Mouse (Mus musculus) activated CD4-positive, CD25-positive, alpha-beta regulatory T cell, adult 4 months (primary cell): ENCODE data around the gene Shf. TPM values are rescaled to one million over a fixed set of nuclear protein-coding genes. Genes with fewer than 3 reads are reported as not detected.
A peak's percentile ranks its signal among the peaks of the same experiment; 100 is the strongest.
"Not testable (repeated sequence)": the region's sequence is repeated elsewhere in the genome, so short reads cannot be mapped to it uniquely, and the experiment has no call there.

Source experiments
- ATAC-seq: one replicate; pipeline ENCODE4 v1.8.0; 2017
- polyA plus RNA-seq, 2 experiments: library from polyadenylated mRNA; unstranded; fragments of 100-300 nt; shearing (Covaris generic); gene quantifications; one replicate each; pipeline ENCODE4 v1.2.1; 2017

Gene Shf
- polyA plus RNA-seq, 2 experiments from 2014 or later, result 0.33 TPM; not detected in 1

DNA sequence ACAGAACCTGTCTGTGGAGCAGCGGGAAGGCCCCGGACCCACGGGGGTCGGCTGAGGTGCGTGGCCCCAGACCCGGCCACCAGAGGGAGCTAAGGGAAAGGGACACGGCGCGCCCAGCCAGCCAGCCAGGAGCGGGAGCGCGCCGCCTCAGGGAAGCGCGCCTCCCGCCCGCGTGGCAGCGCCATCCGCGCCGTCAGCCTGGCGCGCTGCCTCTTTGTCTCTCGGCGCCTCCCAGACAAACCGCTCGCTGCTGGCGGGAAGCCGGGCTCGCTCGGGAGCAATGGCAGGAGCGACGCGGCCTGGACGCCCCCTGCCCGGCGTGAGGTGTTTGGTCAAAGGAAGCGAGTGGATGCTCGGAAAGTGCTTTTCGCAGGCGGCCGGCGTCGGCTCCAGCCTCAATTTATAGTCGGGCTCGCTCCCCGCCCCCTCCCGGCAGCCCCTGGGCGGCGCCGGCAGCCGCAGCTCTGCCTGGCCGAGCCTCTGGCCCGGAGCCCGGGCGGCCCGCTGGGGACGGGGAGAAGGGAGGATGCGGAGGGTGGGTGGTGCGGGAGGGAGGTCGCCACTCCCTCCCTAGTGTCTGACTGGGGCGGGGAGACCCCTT lies 20.3 kb downstream of the Shf start:
- peak; percentile 87 for ATAC-seq

DNA sequence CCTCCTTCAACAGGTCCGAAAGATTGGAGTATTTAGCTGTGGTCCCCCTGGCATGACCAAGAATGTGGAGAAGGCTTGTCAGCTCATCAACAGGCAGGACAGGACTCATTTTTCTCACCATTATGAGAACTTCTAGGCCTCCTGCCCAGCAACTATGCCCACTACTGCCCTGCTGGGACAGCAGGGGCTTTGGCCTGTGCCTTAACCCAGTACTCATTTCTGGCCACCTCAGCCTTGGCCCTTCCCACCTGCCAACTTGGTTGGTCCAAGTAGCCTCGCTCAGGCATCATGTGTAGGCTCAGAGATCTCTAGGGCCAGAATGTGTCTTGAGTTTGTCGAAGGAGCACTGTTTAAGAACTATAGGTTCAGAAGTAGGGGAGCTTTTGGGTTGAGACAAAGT lies 21.7 kb downstream of the Shf start:
- ATAC-seq, result no peak

DNA sequence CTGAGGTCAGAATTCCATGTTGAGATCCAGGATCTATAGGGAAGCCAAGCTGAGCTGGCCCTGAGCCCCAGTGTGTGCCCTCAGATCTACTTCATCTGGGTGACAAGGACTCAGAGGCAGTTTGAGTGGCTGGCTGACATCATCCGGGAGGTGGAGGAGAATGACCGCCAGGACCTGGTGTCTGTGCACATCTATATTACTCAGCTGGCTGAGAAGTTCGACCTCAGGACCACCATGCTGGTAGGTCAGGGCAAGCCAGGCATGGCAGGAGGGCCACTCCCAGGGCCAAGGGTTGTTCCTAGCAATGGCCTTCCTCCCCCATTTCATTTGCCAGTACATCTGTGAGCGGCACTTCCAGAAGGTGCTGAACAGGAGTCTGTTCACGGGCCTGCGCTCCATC lies 22.8 kb downstream of the Shf start:
- not testable (repeated sequence) for ATAC-seq

DNA sequence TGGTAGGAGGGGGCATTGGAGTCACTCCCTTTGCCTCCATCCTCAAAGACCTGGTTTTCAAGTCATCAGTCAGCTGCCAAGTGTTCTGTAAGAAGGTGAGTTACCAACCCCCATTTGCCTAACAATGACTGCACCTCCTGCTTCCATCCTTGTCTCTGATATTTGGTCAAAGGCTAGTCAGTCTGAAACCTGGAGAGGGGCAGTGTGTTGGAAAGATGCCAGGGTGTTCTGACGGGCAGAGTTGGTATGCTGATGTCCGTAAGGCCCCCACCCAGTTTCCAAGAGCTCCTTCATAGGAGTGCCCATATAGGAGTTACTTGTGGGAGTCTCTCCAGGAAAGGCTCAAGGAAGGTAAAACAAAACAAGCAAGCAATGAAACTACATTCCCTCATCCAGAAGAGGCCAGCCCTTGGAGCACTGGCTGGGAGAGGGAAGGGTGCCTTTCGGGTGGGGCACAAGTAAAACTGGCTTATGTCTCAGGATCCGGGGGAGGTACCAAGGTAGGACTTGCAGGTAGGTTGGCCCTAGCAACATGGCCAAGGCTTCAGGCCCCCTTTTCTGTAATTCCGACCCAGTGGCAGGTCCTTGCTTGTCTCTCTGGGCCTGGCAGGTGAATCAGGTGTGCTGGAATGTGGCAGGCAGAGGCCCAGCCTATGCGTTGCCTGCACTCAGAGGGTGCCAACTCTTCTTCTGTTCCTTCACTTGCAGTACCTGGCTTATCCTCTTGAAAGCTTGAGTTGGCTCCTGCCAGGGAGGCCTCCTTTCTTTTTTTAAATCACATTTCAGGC lies 23.7 kb downstream of the Shf start:
- ATAC-seq, result no peak

DNA sequence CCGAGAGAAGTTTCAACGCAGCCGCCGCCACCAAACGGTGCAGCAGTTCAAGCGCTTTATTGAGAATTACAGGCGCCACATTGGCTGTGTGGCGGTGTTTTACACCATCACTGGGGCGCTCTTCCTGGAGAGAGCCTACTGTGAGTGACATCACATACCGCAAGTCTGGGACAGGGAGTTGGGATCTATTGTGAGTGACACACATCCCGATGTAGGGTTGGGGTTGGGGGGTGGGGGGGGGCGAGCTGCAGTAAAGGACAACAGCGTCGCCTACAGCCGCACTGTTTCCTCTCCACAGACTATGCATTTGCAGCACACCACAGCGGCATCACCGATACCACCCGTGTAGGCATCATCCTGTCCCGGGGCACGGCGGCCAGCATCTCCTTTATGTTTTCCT lies 31.7 kb downstream of the Shf start:
- ATAC-seq, result no peak

DNA sequence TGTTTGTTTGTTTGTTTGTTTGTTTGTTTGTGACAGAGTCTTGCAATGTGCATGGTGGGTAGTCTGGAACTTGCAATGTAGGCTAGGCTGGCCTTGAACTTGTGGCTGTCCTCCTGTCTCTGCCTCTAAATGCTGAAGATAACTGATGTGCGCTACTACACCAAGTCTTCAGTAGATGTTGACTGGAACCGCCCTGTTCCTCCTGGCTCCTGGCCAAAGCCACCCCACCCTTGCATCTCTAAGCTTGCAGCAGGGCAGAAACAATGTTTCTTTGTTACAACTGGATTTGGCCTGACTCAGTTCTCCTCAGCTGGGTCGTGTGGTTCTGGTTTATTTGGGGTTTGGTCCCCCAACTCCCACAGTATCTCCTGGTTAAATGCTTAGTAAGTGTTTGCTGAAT lies 34.8 kb downstream of the Shf start:
- ATAC-seq, result no peak

DNA sequence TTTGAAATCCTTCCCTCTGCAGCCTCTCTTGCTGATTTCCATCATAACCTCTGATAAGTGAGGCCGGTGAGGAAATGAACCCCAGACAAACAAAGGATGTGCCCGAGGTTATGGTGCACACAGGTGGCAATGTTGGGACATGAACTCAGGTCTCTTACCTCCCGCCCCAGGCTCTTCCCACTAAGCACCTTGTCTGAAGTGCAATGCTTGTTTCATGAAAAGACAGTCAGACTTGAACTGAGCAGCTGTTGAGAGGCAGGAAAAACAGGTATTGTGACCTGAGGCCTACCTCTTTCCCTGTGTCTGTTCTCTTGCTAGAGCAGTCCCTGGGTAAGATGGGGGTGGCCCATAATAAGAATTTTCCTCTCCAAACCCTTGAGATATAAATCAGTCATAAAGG lies 36.7 kb downstream of the Shf start:
- no peak for ATAC-seq

DNA sequence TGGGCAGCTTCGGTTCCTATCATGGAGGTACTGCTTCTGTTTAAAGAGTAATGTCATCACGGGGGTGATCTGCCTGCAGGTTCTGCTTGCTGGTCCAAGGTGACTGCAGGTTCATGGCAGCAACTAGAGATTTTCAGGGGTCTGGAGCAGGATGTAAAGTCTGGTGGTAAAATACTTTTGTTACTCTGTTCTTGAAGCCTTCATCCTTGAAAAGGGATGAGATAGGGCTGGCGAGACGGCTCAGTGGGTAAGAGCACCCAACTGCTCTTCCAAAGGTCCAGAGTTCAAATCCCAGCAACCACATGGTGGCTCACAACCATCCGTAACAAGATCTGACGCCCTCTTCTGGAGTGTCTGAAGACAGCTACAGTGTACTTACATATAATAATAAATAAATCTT lies 38.6 kb downstream of the Shf start:
- not testable (repeated sequence) for ATAC-seq

DNA sequence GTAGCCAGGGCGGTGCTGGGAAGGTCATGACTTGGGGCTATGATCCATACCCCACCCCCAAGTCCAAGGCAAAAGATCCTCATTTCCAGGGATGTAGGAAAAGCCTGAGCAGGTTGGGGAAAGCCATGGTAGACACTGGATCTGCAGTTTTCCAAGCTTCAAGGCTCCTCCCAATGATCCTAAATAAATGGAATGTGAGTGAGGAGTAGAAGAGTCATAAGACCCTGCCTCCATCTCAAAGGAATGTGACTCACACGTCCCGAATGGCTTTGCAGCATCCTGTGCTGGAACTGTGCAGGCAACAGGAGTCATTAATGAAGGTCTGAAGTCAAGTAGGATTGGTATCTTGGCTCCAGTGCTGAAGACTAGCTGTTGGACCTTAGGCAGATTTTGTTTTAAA lies 41.0 kb downstream of the Shf start:
- no peak for ATAC-seq

DNA sequence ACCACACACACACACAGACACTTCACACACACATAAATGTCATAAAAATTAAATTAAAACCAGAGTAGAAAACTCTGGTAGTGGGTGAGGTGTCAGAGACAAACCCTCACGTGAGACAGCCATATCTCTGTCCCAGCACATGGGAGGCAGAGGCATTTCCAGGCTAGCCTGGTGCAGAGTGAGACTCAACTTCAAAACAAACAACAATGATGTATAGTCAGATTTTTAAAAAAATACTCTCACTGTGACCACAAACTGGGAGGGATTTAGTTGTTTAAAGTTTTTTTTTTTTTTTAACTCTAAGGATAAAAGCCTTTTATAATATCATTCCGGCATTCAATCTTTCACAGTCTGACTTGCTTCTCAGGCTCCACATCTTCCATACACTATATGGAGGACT lies 43.6 kb downstream of the Shf start:
- ATAC-seq, result no peak

DNA sequence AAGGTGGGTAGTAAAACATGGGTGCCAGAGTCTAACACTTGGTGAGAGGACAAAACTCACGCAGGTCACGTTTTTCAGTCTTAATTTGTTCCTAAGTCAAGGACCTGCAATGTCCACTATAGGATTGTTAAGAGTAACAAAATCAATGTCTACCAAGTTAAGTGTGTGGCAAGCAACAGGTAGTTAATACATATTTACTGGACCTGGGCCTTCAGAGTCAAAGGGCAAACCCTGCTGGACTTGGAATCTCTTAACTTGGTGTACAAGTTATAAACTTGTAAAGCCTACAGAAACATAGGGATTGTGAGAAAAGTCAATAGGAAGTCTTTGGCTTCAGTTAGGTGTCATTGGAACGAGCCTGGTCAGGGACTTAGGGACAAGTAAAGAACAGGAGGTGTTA lies 44.4 kb downstream of the Shf start:
- ATAC-seq, result no peak

DNA sequence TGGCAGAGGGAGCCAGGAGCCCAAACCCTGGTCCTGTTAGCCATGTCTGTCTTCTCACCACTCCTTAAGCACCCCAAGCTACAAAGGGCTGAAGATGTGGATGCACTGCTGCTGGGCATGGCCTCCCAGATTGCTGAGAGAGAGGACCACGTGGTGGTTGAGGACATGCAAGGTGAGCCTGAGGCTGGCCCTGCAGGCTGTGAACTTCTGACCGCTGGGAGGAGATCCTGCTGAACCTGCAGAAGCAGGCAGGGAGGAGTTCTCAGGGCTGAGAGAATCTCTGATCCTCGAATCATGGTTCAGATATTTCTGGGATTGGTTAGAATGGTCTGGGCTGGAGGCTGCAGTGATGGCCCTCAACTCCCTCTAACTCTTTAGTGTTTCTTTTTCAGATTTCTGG lies 45.0 kb downstream of the Shf start:
- ATAC-seq, result no peak

DNA sequence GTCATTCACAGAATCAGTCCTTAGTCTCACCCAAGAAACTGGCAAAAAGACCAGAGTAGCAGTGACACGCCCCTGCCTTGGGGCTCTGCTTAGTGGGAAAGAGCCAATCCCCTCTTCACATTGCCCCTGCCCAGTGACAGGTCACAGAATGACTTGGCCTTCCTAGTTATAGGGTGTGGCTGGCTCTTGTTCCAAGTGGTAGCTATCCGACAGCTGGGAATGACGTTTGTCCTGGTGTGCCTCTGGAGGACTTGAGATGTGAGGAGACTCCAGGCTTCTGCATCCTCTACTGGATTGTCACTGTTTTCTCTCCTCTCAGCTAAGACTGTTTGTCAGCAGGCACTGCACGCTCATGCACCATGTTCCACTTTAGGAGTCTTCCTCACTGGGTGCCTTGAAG lies 51.6 kb downstream of the Shf start:
- ATAC-seq, result no peak

DNA sequence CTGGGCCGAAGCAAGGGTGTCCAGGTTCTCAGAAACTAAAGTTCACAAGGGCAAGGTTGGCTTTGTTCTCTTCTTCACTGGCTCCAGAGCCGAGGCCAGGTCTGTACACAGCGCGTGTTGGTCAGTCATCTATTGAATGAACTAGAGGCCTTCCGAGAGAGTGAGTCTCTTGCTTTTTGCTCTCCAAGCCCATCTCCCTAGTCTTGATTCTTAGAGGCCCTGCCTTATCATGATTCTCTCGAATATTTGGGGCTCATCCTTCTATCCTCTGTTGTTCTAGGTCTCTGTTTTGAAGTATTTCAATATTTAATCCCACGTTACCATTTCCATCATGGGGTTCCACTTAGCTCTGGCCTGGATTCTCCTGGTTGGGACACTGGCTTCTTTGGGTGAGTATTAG lies 53.6 kb downstream of the Shf start, which contains the start of gene Duox1:
Gene Duox1, plus strand, starts transcription at position 301 of the 400 bp plus-strand sequence.
- ATAC-seq, result no peak

DNA sequence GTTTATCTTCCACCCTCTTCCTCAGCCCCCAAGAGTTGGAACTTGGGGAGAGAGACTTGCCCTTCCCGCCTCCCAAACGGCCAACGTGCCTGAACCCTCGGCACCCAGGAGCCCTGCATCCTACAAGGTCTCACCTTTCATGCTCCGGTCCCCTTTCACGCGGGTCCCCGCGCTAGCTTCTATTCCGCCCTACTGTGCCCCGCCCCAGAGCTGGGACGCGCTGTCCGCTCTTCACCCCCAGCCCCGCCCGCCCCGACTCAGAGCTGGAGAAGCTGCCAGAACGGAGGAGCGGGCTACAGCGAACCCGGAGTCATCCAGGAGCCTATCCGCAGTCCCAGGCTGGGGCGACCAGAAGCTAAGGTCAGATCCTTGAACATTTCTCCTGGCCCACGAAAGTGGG lies 55.4 kb downstream of the Shf start, which contains the start of gene Duoxa1:
Gene Duoxa1, minus strand, starts transcription at position 195 of the 400 bp plus-strand sequence.
- no peak for ATAC-seq

DNA sequence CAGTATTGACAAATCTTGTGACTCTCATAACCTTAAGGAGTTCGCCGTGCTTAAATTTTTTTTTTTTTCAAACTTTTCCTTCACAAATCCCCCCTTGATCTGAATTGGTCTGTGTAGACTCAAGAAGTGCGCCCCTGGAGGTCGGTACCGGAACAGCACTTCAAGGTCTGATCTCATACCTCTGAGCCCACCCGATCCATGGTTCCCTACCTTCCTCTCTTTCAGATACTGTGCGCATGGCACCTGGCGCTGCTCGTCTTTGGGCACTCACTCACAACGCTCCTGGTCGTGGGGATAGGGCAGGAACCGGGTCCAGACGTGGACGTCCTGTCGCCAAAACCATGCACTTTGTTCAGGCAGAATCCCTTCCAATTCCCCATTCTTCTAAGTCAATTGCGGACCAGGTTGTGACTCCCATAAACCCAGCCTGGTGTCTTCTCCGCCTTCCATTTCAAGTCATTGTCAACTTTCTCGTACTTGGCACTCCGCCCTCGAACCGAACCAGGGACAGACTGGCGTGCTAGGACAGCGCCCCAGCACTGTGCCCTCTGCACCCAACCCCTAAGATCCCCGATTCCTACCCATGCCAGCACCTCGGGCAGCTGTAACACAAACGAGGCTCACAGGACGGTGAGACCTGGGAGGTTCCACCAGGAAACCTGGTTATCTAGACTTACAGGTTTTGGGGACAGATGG lies 56.1 kb downstream of the Shf start:
- ATAC-seq, result peak; percentile 49

DNA sequence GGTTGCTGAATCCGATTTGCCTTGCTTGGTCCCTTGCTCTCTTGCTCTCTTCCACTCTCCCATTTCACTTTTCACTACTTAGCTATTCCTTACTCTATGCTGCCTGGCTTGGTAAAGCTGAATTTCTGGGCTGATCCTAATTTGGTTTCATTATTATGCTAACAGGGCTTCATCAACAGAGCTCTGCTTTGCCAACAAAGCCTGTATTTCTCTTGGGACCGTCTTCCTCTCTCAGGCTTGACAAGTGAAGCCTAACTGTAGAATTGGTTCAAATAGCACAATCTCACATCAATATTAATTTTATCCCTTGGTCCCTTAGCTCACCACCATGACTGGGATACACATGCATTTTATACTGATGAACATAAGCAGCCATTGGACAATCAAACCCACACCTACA lies 57.4 kb downstream of the Shf start:
- no peak for ATAC-seq

DNA sequence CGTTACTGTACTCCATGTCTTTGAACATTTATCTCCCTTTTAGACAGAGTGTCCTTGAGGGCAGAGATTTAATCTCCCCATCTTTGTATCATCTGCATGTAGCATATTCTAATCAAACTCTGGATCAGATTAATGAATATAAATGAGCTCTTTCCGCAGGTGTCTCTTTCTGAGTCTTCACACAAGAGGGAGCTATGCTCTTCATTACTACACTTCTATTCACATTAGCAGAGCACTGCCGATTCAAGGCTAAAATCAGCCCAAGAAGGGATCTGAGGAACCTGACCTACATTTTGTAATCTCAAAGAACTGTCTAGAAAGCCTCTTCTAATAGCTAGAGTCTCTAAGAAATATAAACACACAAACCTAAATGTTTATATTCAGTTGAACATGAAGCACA lies 59.3 kb downstream of the Shf start:
- ATAC-seq, result no peak

DNA sequence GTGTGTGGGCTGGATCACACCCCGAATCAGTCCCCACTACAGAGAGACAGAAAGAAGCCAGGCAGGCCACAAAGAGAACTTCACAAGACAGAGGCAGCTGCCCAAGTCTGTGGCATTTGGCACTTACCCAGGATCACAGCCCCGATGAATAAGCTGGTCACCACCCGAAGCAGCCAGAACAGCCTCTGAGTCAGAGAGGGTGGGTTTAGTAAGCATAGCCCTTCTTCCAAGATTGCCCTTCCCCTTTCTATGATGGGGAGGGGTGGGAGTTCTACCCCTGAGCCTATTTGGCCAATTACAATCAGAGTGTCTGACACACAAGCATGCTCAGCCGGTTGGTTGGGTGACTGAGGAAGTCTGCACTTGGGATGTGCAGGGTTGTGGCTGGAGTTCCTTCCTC lies 62.8 kb downstream of the Shf start:
- no peak for ATAC-seq

DNA sequence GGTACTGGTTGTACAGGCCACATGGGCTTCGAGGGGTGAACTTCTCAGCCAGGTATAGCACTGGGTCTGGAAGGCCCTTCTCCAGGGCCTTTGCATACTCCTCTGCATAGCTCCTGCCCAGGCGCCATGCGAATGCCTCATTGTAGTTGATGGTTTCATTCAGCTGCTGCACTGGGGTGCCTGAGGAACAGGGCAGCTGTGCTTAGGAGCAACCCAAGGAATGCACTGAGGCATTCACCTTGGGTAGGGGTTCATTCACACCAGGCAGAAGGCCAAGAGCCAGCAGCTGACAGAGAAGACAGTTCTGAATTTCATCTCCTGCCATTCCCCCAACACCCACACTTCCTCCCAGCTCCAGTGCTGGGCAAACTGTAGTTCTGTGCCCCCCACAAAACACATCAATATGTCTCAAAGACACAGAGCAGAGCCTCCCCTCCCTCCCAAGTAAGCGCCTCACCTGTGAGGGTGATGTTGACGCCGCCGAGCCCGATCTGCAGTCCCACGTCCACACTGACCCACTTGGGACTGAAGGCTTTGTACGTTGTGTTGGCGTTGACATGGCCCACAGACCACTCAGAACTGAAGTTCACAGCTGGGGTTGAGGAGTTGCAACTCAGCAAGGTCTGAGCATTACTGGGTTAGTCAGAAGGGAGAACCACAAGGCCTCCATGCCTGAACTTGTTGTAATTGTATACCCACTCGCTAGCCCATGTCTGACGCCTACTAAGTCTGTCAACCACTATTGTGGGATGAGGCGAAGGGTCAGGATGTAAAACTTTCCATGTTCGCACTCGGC lies 63.7 kb downstream of the Shf start:
- no peak for ATAC-seq

DNA sequence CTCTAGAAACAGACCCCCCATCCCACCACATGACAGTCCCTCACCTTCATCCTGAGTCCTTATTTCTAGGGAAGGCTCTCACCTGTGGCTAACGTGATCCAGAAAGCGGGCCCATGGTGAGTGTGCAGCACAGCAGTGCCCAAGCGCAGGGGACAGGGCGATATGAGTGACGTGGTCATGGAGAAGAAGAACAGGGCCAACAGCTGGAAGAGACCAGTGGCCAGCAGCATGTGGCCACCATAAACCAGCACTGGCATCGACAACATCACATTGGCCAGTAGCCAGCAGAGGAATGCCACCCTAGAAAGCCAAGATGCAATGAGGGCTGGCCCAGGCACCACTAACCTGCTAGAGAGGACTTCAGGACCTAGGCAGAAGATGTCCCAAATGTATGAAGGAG lies 64.4 kb downstream of the Shf start:
- no peak for ATAC-seq

DNA sequence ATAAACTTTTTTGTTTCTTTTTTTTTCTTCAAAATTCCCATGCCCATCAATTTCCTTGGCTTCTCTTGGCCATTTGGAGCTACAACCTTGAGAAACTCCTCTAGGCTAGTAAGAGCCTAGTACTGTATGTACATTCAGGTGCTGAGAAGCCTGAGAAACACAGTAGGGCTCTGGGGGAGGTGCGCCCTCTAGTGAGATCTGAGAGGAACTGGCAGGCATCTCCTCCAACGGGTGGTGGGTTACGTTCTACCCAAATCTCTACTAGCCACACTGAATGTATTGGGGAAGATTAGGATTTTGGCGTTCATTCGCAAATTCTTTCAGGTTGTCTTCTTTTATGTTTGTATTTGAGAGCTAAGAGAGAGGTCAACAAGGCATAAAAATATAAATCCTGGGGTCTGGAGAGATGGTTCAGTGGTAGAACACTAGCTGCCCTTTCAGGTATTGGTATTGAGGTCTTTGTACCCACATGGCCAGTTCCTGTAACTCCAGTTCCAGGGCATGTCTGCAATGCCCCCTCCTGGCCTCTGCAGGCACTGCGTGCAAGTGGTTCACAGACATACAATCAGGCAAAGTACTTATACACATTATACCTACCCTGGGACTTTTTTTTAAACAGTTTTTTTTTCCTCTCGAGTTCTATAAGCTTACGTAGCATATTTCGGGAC lies 66.3 kb downstream of the Shf start:
- ATAC-seq, result peak; percentile 70
